In genomic region chr5:65929162-65929561, GRCm38 (mm10) we compare ENCODE assay signal across 13 mouse cellular contexts. TPM values are rescaled to one million over a fixed set of nuclear protein-coding genes. Genes with fewer than 3 reads are reported as not detected.
A peak's percentile ranks its signal among the peaks of the same experiment; 100 is the strongest.
DNase-seq lines count a peak whose midpoint lies in the region; ATAC-seq lines count a peak whose summit lies in the region.
"Had no signal": no experiment of that assay in that cellular context is flagged by ENCODE, and none has a peak within 500 bp of the region (broad histone marks: within the 10 kb centered on the region; RNA-seq: fewer than 3 reads in every experiment).

No protein-coding gene starts in this region.

- no peaks in the 10 kb centered on the region for H3K4me1 ChIP-seq in kidney, embryonic 16.5 days (ENCODE audit: insufficient read depth, low read length)
- no peaks in the 10 kb centered on the region for H3K4me1 ChIP-seq in forebrain, embryonic 14.5 days (ENCODE audit: control insufficient read depth, insufficient read depth, low read length)
- H3K4me1 ChIP-seq: limb, embryonic 15.5 days; midbrain, embryonic 12.5 days had no signal

- no peak overlapping the region for H3K4me2 ChIP-seq in kidney, embryonic 16.5 days (replicated peaks; ENCODE audit: low read depth, low read length)
- no peak overlapping the region for H3K4me2 ChIP-seq in forebrain, embryonic 14.5 days (ENCODE audit: low read length)
- H3K4me2 ChIP-seq: hindbrain, embryonic 14.5 days; limb, embryonic 15.5 days; midbrain, embryonic 12.5 days had no signal

- DNase-seq in kidney, adult 8-10 months: no peak
- peak; percentile 91 for DNase-seq in T-cell, adult 2 months (ENCODE audit: low spot score)
- peak; percentile 57 to 86 for DNase-seq in natural killer cell, adult 2 months (ENCODE audit: low spot score in 2 of 2)
- DNase-seq in thymus, postnatal 14 days: peak; percentile 90
- DNase-seq in forebrain, embryonic 14.5 days (ENCODE audit: low spot score): no peak
- no peak for DNase-seq in cerebellum, adult 11-12 months
- DNase-seq: adrenal gland, postnatal 10 days; cerebellum, postnatal 14 days; gastrocnemius, postnatal 36 days had no signal

- H3K9ac ChIP-seq in kidney, embryonic 16.5 days (replicated peaks; ENCODE audit: low read length): no peak overlapping the region
- H3K9ac ChIP-seq in forebrain, embryonic 14.5 days (ENCODE audit: low read length): no peak overlapping the region
- H3K9ac ChIP-seq: hindbrain, embryonic 14.5 days; limb, embryonic 15.5 days; midbrain, embryonic 12.5 days had no signal

- 53% methylated on average over 7 of the region's 7 CpGs for WGBS in kidney, embryonic 16.5 days
- WGBS in forebrain, embryonic 14.5 days: 91% methylated on average over 7 of the region's 7 CpGs

- no peak overlapping the region for H3K4me3 ChIP-seq in kidney, embryonic 16.5 days (ENCODE audit: low read length)
- H3K4me3 ChIP-seq in forebrain, embryonic 14.5 days (ENCODE audit: low read depth, low read length): no peak overlapping the region
- H3K4me3 ChIP-seq: limb, embryonic 15.5 days; midbrain, embryonic 12.5 days had no signal

- no peaks in the 10 kb centered on the region for H3K36me3 ChIP-seq in kidney, embryonic 16.5 days (ENCODE audit: insufficient read depth, low read length)
- no peaks in the 10 kb centered on the region for H3K36me3 ChIP-seq in forebrain, embryonic 14.5 days (ENCODE audit: control insufficient read depth, insufficient read depth, low read length)
- H3K36me3 ChIP-seq: limb, embryonic 15.5 days; midbrain, embryonic 12.5 days had no signal

- no peak overlapping the region for H3K27ac ChIP-seq in kidney, embryonic 16.5 days (ENCODE audit: low read length)
- H3K27ac ChIP-seq in forebrain, embryonic 14.5 days (ENCODE audit: low read depth, low read length): no peak overlapping the region
- H3K27ac ChIP-seq: hindbrain, embryonic 14.5 days; limb, embryonic 15.5 days; midbrain, embryonic 12.5 days had no signal

- no peaks in the 10 kb centered on the region for H3K9me3 ChIP-seq in kidney, embryonic 16.5 days (ENCODE audit: low read length)
- no peaks in the 10 kb centered on the region for H3K9me3 ChIP-seq in forebrain, embryonic 14.5 days (replicated peaks; ENCODE audit: control insufficient read depth, low read length)
- H3K9me3 ChIP-seq: limb, embryonic 15.5 days; midbrain, embryonic 12.5 days had no signal

- 0 out of 2 replicates have a peak, but pooled peaks have one; percentile 31 for ATAC-seq in kidney, embryonic 16.5 days (ENCODE audit: low FRiP score, low TSS enrichment)
- no peak for ATAC-seq in forebrain, embryonic 14.5 days

- no peaks in the 10 kb centered on the region for H3K27me3 ChIP-seq in kidney, embryonic 16.5 days (ENCODE audit: insufficient read depth, low read length)
- H3K27me3 ChIP-seq in forebrain, embryonic 14.5 days (replicated peaks; ENCODE audit: control insufficient read depth, insufficient read depth, low read length): no peaks in the 10 kb centered on the region
- H3K27me3 ChIP-seq: limb, embryonic 15.5 days; midbrain, embryonic 12.5 days had no signal

RNA-seq across cellular contexts. Expression of gene Chrna9, which starts 5.6 kb away (rescaled TPM):
- polyA plus RNA-seq in kidney, embryonic 16.5 days (2015; fragmentation: Nextera tagmentation; extraction: Ambion mirVana): 0.30 and 0.31 TPM in 2 replicates
- polyA plus RNA-seq in forebrain, embryonic 14.5 days (2014; fragmentation: Nextera tagmentation; extraction: Ambion mirVana): not detected in 2 replicates
- polyA plus RNA-seq: hindbrain, embryonic 14.5 days; midbrain, embryonic 12.5 days had no signal

Comparison
In these comparisons a context has a peak if more than half of its experiments do, and no peak if none do; other contexts are left out.
1. DNase-seq: peak in T-cell, adult 2 months (single experiment), natural killer cell, adult 2 months (2 of 2) and thymus, postnatal 14 days (single experiment); none in kidney, adult 8-10 months (0 of 2), forebrain, embryonic 14.5 days (single experiment) and cerebellum, adult 11-12 months (single experiment).